Mouse (Mus musculus) mature B cell (primary cell): ENCODE results near the gene Tsga13.

Source experiments
- in situ Hi-C: fragments of 300-500 bp; cut with MboI; formaldehyde crosslinking; loops from 2 replicates; pipeline ENCODE4 v1.14.3; 2019

The Tsga13 gene

DNA sequence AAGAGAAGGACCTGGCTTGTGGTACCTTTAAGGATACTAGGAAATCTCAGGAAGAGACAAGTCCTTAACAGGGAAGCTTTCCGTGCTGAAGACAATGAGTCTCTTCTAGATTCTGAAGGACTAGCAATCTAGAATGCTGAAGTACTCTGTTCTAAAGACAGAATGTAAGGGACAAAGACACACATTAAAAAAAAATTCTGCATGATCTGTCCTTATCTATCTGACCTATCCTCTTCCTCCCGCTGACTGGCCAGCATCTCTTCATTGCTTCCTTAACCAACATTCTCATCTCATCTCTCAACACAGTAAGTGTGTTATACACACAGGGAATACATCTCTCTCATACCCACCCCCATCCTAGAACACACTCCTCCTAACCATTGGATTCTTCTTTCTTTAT is at the start of gene Tsga13:
Gene Tsga13, minus strand, starts transcription at position 101 of the 400 bp plus-strand sequence.
- in situ Hi-C loops = no loop called here

GRCm38 (mm10) chr6:30958736-30959540 is 43.6 kb upstream of the Tsga13 start, which contains the start of gene Klf14:
Klf14 (minus strand) TSS chr6:30959078.
- in situ Hi-C loops = no loop called here

- in situ Hi-C loops = no loop called here
Observed at GRCm38 (mm10) chr6:30957784-30958735, 42.7 kb upstream of the Tsga13 start.

DNA sequence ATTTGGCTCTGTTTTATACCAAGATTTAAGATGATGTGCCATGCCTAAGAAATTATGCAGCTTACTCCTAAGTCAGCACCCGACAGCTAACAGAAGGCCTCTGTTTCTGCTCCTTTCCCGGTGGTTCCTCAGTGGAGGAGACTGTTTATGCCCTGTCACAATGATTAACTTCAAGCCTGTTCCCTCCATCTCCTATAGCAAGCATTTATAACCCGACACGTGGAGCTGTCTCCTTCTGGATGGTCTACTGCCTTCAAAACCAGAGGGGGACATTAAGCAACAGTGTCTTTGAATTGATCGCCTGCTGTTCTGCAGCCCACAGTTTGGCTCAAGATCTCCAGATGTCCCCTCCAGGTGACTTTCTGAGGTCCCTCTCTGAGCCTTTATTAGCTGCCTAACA is 23.9 kb upstream of the Tsga13 start:
- in situ Hi-C loops = no loop called here

GRCm38 (mm10) chr6:30922821-30923220 is 7.4 kb upstream of the Tsga13 start:
- in situ Hi-C loops = no loop called here

DNA sequence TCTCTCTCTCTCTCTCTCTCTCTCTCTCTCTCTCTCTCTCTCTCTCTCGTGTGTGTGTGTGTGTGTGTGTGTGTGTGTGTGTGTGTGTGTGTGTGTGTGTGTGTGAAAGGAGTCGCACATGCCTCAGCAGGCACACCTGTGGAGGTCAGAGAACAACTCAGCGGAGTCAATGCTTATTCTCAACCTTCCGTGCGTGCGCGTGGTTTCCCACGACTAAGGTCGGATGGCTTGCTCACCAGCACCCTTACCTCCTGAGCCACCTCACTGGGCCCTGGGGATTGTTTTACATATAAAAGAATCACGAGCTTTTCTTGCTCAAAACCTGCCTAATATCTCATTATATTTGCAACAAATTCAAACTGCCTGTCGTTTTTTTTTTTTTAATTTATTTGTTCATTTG is 6.5 kb upstream of the Tsga13 start:
- in situ Hi-C loops = no loop called here

DNA sequence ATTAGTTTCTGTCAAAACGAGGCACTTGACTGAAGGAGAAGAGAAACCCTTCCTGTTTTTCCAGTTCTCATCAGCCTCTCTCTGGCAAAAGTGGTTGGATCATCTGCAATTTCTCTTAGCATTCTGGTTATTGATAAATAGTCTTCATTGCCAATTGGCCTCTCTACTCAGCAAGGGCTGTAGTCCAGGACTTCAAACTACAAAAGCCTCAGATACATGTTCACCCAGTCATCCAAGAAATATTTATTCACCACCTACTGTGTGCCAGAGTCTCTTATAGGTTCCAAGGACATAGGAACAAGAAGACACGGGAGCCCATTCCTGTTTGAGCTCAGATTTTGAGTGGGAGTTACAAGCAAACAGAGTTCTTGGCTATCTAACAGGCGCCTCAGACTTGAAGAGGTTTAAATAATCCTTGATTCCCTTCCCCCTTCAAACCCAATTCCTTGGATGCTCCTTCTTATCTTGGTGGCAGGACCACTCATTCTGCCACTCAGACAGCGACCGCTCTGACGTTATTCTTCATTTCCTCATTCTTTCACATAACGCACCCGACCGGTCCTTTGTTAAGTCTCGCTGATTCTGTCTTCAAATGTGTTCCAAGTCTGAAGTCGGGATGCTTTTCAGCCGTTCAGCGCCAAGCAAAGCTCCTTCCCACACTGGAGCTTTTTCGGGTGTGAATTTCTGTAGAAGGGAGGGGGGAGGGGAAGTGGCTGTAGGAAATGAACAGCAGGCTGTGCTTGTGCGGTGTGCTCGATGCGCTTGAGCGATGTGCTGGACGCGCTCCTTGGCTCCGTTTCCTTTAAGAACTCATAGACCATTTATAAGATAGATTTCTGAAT is 5.7 kb upstream of the Tsga13 start:
- in situ Hi-C loops = no loop called here

GRCm38 (mm10) chr6:30907970-30908369 is 7.4 kb downstream of the Tsga13 start:
- in situ Hi-C loops = no loop called here

DNA sequence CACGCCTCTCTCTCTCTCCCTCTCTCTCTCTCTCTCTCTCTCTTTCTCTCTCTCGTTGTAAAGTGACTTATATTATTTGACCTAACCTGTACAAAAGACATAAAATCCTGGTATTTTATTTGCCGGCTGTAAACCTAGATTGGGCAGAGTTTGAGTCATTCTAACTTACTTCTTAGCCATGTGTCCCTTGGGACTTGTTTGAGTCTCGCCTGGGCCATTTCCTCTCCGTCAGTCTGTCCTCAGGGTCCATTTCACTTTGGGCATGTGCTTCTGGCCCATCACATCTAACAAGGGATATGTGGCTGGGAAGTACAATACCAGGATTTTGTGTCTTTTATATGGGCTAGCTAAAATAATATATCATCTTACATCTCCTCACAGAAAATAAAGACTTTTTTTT is 10.5 kb downstream of the Tsga13 start:
- in situ Hi-C loops = no loop called here

DNA sequence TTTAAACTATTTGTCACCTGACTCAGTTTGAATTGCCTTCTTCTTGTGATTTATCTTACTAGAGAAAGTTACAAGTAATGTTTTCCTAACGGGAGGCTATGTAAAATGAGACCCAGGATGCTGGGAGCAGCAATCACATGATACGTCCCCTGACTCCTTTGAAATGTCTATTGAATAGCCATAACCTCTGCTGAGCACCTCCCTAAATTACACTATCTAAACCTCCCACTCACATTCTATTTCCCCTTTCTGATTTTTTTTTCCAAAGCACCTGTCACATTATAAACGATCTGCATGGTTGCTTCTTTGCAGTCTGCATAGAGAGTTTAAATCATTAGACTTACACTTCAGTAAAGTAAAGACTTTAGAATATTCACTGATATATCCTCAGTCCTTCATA is 11.3 kb downstream of the Tsga13 start:
- in situ Hi-C loops = no loop called here

GRCm38 (mm10) chr6:30897520-30897919 is 17.9 kb downstream of the Tsga13 start:
- in situ Hi-C loops = no loop called here

DNA sequence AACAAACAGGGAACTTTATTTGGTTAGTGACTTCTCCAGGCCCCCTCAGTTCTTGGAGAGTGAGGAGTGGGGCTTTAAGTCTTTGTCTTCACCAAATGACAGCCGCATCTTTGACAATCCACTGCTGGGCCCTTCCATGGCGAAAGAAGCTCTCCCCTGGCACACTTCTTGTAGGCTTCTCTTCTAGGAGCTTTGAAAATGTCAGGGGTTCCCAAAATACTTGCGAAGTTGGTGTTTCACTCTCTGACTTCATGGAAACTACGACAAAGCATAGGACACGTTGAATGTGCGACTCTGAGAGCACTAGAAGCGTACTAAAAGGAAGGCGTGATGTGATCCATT is 18.4 kb downstream of the Tsga13 start:
- in situ Hi-C loops = no loop called here

DNA sequence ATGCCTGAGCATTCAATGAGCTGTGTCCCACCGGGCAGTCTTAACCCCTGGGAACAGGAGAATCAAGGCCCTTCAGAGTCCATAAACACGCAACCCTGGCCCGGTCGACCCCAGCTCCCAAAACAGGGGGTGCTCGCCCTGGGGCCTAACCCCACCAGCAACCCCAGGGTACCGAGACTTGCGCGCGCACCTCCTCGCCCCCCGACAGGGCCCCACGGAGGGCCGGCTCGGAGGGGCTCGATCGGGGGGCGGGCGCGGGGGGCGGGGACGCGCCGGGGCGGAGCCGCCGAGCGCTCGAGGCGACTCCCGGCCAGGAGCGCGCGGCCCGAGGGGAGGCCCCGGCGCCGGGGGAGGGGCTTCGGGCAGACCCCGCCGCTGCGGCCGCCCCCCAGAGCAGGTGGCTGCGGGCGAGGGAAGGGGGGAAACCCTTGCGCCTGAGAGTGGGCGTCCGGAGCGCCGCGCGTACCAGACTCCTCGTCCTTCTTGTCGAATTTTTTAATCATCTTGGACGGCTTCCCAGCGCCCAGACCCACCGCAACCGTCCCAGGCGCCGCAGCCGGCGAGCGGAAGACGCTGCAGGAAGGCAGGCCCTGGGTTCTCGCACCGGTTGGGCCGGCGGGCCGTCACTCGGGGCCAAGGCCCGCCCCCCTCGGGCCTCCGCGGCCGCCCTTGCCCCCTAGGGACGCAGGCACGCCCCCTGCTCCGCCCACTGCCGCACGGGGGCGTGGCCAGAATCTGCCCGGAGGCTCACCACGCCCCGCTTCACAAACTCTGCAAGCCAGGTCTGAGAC is 19.0 kb downstream of the Tsga13 start, which contains the start of gene Copg2:
Gene Copg2, minus strand, starts transcription at position 600 of the 791 bp plus-strand sequence.
- in situ Hi-C loops = no loop called here

DNA sequence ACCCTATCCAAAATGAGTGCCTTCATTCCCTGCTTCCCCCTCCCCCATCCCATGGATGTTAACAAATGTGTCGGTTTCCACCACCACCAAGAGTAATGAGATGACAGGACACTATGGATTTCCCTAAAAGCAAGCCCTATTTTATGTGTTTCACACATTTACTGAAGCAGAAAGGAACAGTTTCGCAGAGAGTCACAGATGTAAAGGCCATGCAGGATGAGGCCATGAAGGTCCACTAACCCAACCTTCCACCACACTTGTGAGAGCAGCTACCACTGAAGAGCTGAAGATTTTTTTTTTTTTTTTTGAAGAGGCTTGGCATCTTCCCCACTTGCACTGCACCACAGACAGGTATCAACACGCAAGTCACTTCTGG is 19.6 kb downstream of the Tsga13 start:
- in situ Hi-C loops = no loop called here

- in situ Hi-C loops = no loop called here
Observed at GRCm38 (mm10) chr6:30893081-30893480, 22.3 kb downstream of the Tsga13 start.

- in situ Hi-C loops = no loop called here
Observed at GRCm38 (mm10) chr6:30891761-30892160, 23.6 kb downstream of the Tsga13 start.

GRCm38 (mm10) chr6:30884856-30885255 is 30.5 kb downstream of the Tsga13 start:
- in situ Hi-C loops = no loop called here

GRCm38 (mm10) chr6:30883491-30883890 is 31.9 kb downstream of the Tsga13 start:
- in situ Hi-C loops = no loop called here

- in situ Hi-C loops = no loop called here
Observed at GRCm38 (mm10) chr6:30876661-30877060, 38.7 kb downstream of the Tsga13 start.

DNA sequence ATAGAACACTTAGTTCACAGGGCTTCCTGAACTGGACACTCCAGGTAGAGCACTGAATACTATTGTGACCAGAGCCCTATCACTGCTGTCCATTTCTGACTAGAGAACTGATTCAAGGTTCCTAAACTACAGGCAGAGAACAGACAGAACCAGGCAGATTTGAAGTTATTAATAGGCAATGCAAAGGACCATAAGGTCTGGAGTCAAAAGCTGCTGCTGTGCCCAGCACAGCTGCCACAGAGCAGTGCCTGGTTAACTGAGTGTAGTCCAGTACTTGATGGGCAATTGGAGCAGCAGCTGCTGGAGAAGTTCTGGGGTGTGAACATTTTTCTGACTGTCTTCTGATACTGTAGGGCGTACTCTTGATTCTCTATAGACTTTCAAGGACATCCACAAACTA is 48.9 kb downstream of the Tsga13 start:
- in situ Hi-C loops = no loop called here

GRCm38 (mm10) chr6:30865031-30865678 is 50.2 kb downstream of the Tsga13 start:
- in situ Hi-C loops = no loop called here
